Mouse (Mus musculus) G1E (cell line): ENCODE measurements around the gene Cd160. TPM values are rescaled to one million over a fixed set of nuclear protein-coding genes. Genes with fewer than 3 reads are reported as not detected.

Source experiments
- ATAC-seq: 2 replicates; pipeline ENCODE4 v1.8.0; 2016; ENCODE audit warnings: mild to moderate bottlenecking; ENCODE audit not compliant: insufficient number of reproducible peaks, poor library complexity, low FRiP score, severe bottlenecking; ENCODE audit errors: extremely low read depth
- DNase-seq: peaks from one replicate; pipeline ENCODE4 v3.0.0; 2012; ENCODE audit warnings: low spot score
- H3K27me3 ChIP-seq: 2 replicates; pipeline ENCODE4 v1.6.1; 2012; ENCODE audit warnings: mild to moderate bottlenecking, low read length, inconsistent platforms; ENCODE audit not compliant: insufficient read depth
- H3K36me3 ChIP-seq: replicated peaks from 2 replicates; pipeline ENCODE3; 2012; ENCODE audit warnings: mild to moderate bottlenecking, inconsistent platforms
- H3K4me1 ChIP-seq: 2 replicates; pipeline ENCODE4 v1.6.1; 2012; ENCODE audit warnings: low read depth, low read length, inconsistent platforms, mixed read lengths; ENCODE audit not compliant: insufficient read depth
- H3K4me3 ChIP-seq: 2 replicates; pipeline ENCODE4 v1.5.1; 2012; ENCODE audit warnings: low read depth, mild to moderate bottlenecking, inconsistent platforms, low read length, moderate library complexity, mixed read lengths
- H3K9me3 ChIP-seq: replicated peaks from 2 replicates; pipeline ENCODE4 v1.6.1; 2012; ENCODE audit warnings: inconsistent platforms
- CTCF ChIP-seq: IDR thresholded peaks from 2 replicates; pipeline ENCODE4 v1.5.1; 2012; ENCODE audit warnings: low read depth, low read length, inconsistent platforms, mixed read lengths
- GATA1 ChIP-seq: IDR thresholded peaks from 2 replicates; pipeline ENCODE4 v1.6.1; 2012; ENCODE audit warnings: borderline replicate concordance, low read length, inconsistent platforms, mixed read lengths
- GATA2 ChIP-seq: IDR thresholded peaks from 2 replicates; pipeline ENCODE4 v1.6.1; 2012; ENCODE audit warnings: low read depth, low read length, inconsistent platforms, borderline replicate concordance
- POLR2AphosphoS5 ChIP-seq: IDR thresholded peaks from 2 replicates; pipeline ENCODE4 v1.6.1; 2012; ENCODE audit warnings: low read depth, low read length, inconsistent platforms; ENCODE audit not compliant: insufficient replicate concordance
- TAL1 ChIP-seq: conservative IDR thresholded peaks from 2 replicates; pipeline ENCODE4 v1.6.1; 2012; ENCODE audit warnings: low read depth, low read length, inconsistent platforms, mixed read lengths
- polyA plus RNA-seq: library from polyadenylated mRNA; stranded (reverse); fragments of >175 nt; gene quantifications from 2 replicates; pipeline ENCODE4 v1.2.3, GENCODE M21; 2012
- total RNA-seq, 2 experiments: library from RNA; stranded (forward) in 1 of 2; stranded (reverse) in 1 of 2; fragments of 200-1000 nt in 1 of 2; fragments of >200 nt in 1 of 2; fragmentation: Nextera tagmentation in 1 of 2; gene quantifications; 2 replicates each; pipeline ENCODE4 v1.2.3; 2014 to 2017

Gene Cd160
- total and polyA plus RNA-seq, 3 experiments: 0.27 to 1.4 (median 0.53) TPM

- Histone ChIP-seq H3K27me3 (peaks cover 10% of the 10 kb centered on the region), H3K4me1 (peaks cover 31% of the 10 kb centered on the region), H3K4me3 (no peak overlapping the region), H3K9me3 (no peaks in the 10 kb centered on the region), H3K36me3 (no peaks in the 10 kb centered on the region)
- TF ChIP-seq POLR2AphosphoS5 (no peak), TAL1 (no peak), GATA2 (no peak), GATA1 (no peak), CTCF (no peak)
- DNase-seq: no peak
- ATAC-seq: no peak
These were observed 16.0 kb downstream of the Cd160 start for GRCm38 (mm10) chr3:96813106-96813505.

GRCm38 (mm10) chr3:96812395-96813091, 16.6 kb downstream of the Cd160 start:
- Histone ChIP-seq H3K4me1 (peaks cover 33% of the 10 kb centered on the region), H3K9me3 (no peaks in the 10 kb centered on the region), H3K4me3 (peak overlapping the region; percentile 38; the same call in 1 of the 2 replicates), H3K36me3 (no peaks in the 10 kb centered on the region), H3K27me3 (peaks cover 7% of the 10 kb centered on the region)
- DNase-seq: peak; percentile 52
- peak; percentile 75 for ATAC-seq
- no peak for TF ChIP-seq POLR2AphosphoS5
- TF ChIP-seq CTCF: peak; percentile 68

- TF ChIP-seq GATA2 (no peak), GATA1 (no peak), POLR2AphosphoS5 (no peak), CTCF (no peak), TAL1 (no peak)
- Histone ChIP-seq H3K36me3 (no peaks in the 10 kb centered on the region), H3K9me3 (no peaks in the 10 kb centered on the region), H3K4me1 (peaks cover 33% of the 10 kb centered on the region), H3K27me3 (peaks cover 2% of the 10 kb centered on the region), H3K4me3 (no peak overlapping the region)
- DNase-seq (no peak), ATAC-seq (no peak)
These were observed 17.9 kb downstream of the Cd160 start for GRCm38 (mm10) chr3:96811232-96811631.

GRCm38 (mm10) chr3:96808651-96809050, 20.5 kb downstream of the Cd160 start:
- Histone ChIP-seq H3K27me3 (no peaks in the 10 kb centered on the region), H3K4me1 (peaks cover 25% of the 10 kb centered on the region), H3K4me3 (no peak overlapping the region), H3K36me3 (peaks cover 3% of the 10 kb centered on the region), H3K9me3 (no peaks in the 10 kb centered on the region)
- ATAC-seq: no peak
- TF ChIP-seq POLR2AphosphoS5: no peak
- DNase-seq: no peak

- Histone ChIP-seq H3K4me3 (no peak overlapping the region), H3K4me1 (peaks cover 20% of the 10 kb centered on the region), H3K36me3 (peaks cover 3% of the 10 kb centered on the region), H3K27me3 (no peaks in the 10 kb centered on the region), H3K9me3 (no peaks in the 10 kb centered on the region)
- ATAC-seq (no peak), DNase-seq (no peak)
- TF ChIP-seq GATA1 (no peak), GATA2 (no peak), TAL1 (no peak), POLR2AphosphoS5 (no peak), CTCF (no peak)
These were observed 21.0 kb downstream of the Cd160 start for GRCm38 (mm10) chr3:96808136-96808535.

- TF ChIP-seq GATA2 (no peak), CTCF (no peak), POLR2AphosphoS5 (no peak), GATA1 (no peak), TAL1 (no peak)
- Histone ChIP-seq H3K4me1 (no peaks in the 10 kb centered on the region), H3K4me3 (no peak overlapping the region), H3K36me3 (peaks cover 8% of the 10 kb centered on the region), H3K27me3 (no peaks in the 10 kb centered on the region), H3K9me3 (no peaks in the 10 kb centered on the region)
- ATAC-seq (no peak), DNase-seq (no peak)
These were observed 26.9 kb downstream of the Cd160 start for GRCm38 (mm10) chr3:96802214-96802613.

- no peak for DNase-seq
- no peak overlapping the region for H3K4me3 ChIP-seq
- no peaks in the 10 kb centered on the region for H3K4me1 ChIP-seq
- H3K9me3 ChIP-seq: no peaks in the 10 kb centered on the region
- peaks cover 8% of the 10 kb centered on the region for H3K36me3 ChIP-seq
- no peak for TF ChIP-seq TAL1
- no peak for TF ChIP-seq GATA2
- TF ChIP-seq CTCF: no peak
- TF ChIP-seq POLR2AphosphoS5: no peak
- TF ChIP-seq GATA1: no peak
- H3K27me3 ChIP-seq: no peaks in the 10 kb centered on the region
- ATAC-seq: no peak
These were observed 28.9 kb downstream of the Cd160 start for GRCm38 (mm10) chr3:96800254-96800653.
